ENCODE assay signal across 10 mouse cellular contexts in genomic region chr3:68608848-68609497, GRCm38 (mm10).
DNase-seq lines count a peak whose midpoint lies in the region; ATAC-seq lines count a peak whose summit lies in the region.
"Had no signal": no experiment of that assay in that cellular context is flagged by ENCODE, and none has a peak within 500 bp of the region (broad histone marks: within the 10 kb centered on the region; RNA-seq: fewer than 3 reads in every experiment).

No protein-coding gene starts in this region.

- peak; percentile 43 for DNase-seq in adrenal gland, postnatal 10 days
- no peak for DNase-seq in adrenal gland, adult 18-20 months (ENCODE audit: low spot score in 2 of 2)
- DNase-seq in 3134 (ENCODE audit: extremely low read depth, insufficient read length, low spot score): peak; percentile 85
- peak; percentile 53 to 55 for DNase-seq in cerebellum, postnatal 10 days
- DNase-seq in layer of hippocampus, adult 8-10 months (ENCODE audit: low spot score in 2 of 2): peak; percentile 82 to 85
- DNase-seq in urinary bladder, adult 18-20 months (ENCODE audit: low spot score in 2 of 2): no peak

- H3K36me3 ChIP-seq in neural tube, embryonic 15.5 days: 0 out of 2 replicates have a peak, but pooled peaks cover 3% of the 10 kb centered on the region
- H3K36me3 ChIP-seq: embryonic facial prominence, embryonic 13.5 days; limb, embryonic 15.5 days had no signal

- H3K9me3 ChIP-seq in neural tube, embryonic 15.5 days (replicated peaks): no peaks in the 10 kb centered on the region
- H3K9me3 ChIP-seq: embryonic facial prominence, embryonic 13.5 days; limb, embryonic 15.5 days had no signal

- peaks cover 29% of the 10 kb centered on the region for H3K4me1 ChIP-seq in neural tube, embryonic 15.5 days
- H3K4me1 ChIP-seq: embryonic facial prominence, embryonic 13.5 days had no signal

- H3K4me2 ChIP-seq in neural tube, embryonic 15.5 days: no peak overlapping the region
- H3K4me2 ChIP-seq: embryonic facial prominence, embryonic 13.5 days; limb, embryonic 15.5 days had no signal

- H3K9ac ChIP-seq in neural tube, embryonic 15.5 days (replicated peaks): no peak overlapping the region
- H3K9ac ChIP-seq: embryonic facial prominence, embryonic 13.5 days; limb, embryonic 15.5 days had no signal

- H3K4me3 ChIP-seq in neural tube, embryonic 15.5 days (replicated peaks): no peak overlapping the region
- H3K4me3 ChIP-seq: embryonic facial prominence, embryonic 13.5 days; limb, embryonic 15.5 days had no signal

- ATAC-seq in megakaryocyte progenitor cell, adult 5-6 weeks (replicated peaks; ENCODE audit: poor library complexity): no peak
- no peak for ATAC-seq in neural tube, embryonic 15.5 days (ENCODE audit: low FRiP score)

- H3K27me3 ChIP-seq in neural tube, embryonic 15.5 days (replicated peaks): no peaks in the 10 kb centered on the region
- H3K27me3 ChIP-seq: embryonic facial prominence, embryonic 13.5 days; limb, embryonic 15.5 days had no signal

- no peak overlapping the region for H3K27ac ChIP-seq in neural tube, embryonic 15.5 days (replicated peaks)
- H3K27ac ChIP-seq: embryonic facial prominence, embryonic 13.5 days; limb, embryonic 15.5 days had no signal

- 68% methylated on average over 19 of the region's 19 CpGs for whole genome bisulfite sequencing in neural tube, embryonic 15.5 days

Comparison
In these comparisons a context has a peak if more than half of its experiments do, and no peak if none do; other contexts are left out.
1. DNase-seq: peak in adrenal gland, postnatal 10 days (single experiment), 3134 (single experiment), cerebellum, postnatal 10 days (2 of 2) and layer of hippocampus, adult 8-10 months (2 of 2); none in adrenal gland, adult 18-20 months (0 of 2) and urinary bladder, adult 18-20 months (0 of 2).